ENCODE assay signal across 9 mouse cellular contexts in genomic region chr11:20396204-20396848, GRCm38 (mm10).
DNase-seq lines count a peak whose midpoint lies in the region; ATAC-seq and TF ChIP-seq lines count a peak whose summit lies in the region.
"Had no signal": no experiment of that assay in that cellular context is flagged by ENCODE, and none has a peak within 500 bp of the region (broad histone marks: within the 10 kb centered on the region; RNA-seq: fewer than 3 reads in every experiment).

No protein-coding gene starts in this region.

- peaks cover 1% of the 10 kb centered on the region; the same call in 1 of the 2 replicates for H3K9me3 ChIP-seq in neural tube, embryonic 15.5 days (replicated peaks)
- peaks cover 2% of the 10 kb centered on the region; the same call in 1 of the 2 replicates for H3K9me3 ChIP-seq in lung, embryonic 14.5 days (ENCODE audit: low read depth, low read length)
- H3K9me3 ChIP-seq in hindbrain, embryonic 14.5 days (ENCODE audit: control insufficient read depth, low read length): peaks cover 2% of the 10 kb centered on the region

- no peak overlapping the region for H3K27ac ChIP-seq in neural tube, embryonic 15.5 days (replicated peaks)
- peak overlapping the region; percentile 3 for H3K27ac ChIP-seq in layer of hippocampus, adult 2 months
- H3K27ac ChIP-seq in lung, embryonic 14.5 days (ENCODE audit: low read depth): peak overlapping the region; percentile 86
- H3K27ac ChIP-seq in hindbrain, embryonic 14.5 days: no peak overlapping the region

- no peak overlapping the region for H3K4me2 ChIP-seq in neural tube, embryonic 15.5 days
- 0 out of 2 replicates have a peak overlapping the region, but pooled peaks have one; percentile 27 for H3K4me2 ChIP-seq in lung, embryonic 14.5 days
- H3K4me2 ChIP-seq in hindbrain, embryonic 14.5 days (replicated peaks): no peak overlapping the region

- TF ChIP-seq CTCF in layer of hippocampus, adult 2 months (conservative IDR thresholded peaks at IDR 0.05): no peak
- no peak for TF ChIP-seq CTCF in lung, embryonic 14.5 days (IDR thresholded peaks at IDR 0.05; ENCODE audit: low read depth)

- no peaks in the 10 kb centered on the region for H3K36me3 ChIP-seq in neural tube, embryonic 15.5 days
- no peaks in the 10 kb centered on the region for H3K36me3 ChIP-seq in lung, embryonic 14.5 days (ENCODE audit: insufficient read depth)
- H3K36me3 ChIP-seq in hindbrain, embryonic 14.5 days (replicated peaks; ENCODE audit: control insufficient read depth, insufficient read depth): no peaks in the 10 kb centered on the region

- no peak overlapping the region for H3K4me3 ChIP-seq in neural tube, embryonic 15.5 days (replicated peaks)
- no peak overlapping the region for H3K4me3 ChIP-seq in layer of hippocampus, adult 2 months
- H3K4me3 ChIP-seq in lung, embryonic 14.5 days (ENCODE audit: low read depth, low read length): no peak overlapping the region
- no peak overlapping the region for H3K4me3 ChIP-seq in hindbrain, embryonic 14.5 days (replicated peaks; ENCODE audit: low read length)
- H3K4me3 ChIP-seq: erythroblast, embryonic 14.5 days had no signal

- WGBS in neural tube, embryonic 15.5 days: 64% methylated on average over 11 of the region's 11 CpGs
- 52% methylated on average over 11 of the region's 11 CpGs for WGBS in lung, embryonic 14.5 days
- WGBS in hindbrain, embryonic 14.5 days: 80% methylated on average over 11 of the region's 11 CpGs

- no peak for DNase-seq in neural tube, embryonic 10.5 days (ENCODE audit: extremely low spot score, low spot score)
- DNase-seq in layer of hippocampus, adult 2 months (ENCODE audit: low spot score in 2 of 2): peak in 1 of 2 experiments; percentile 50
- peak; percentile 73 for DNase-seq in lung, embryonic 14.5 days
- no peak for DNase-seq in thymus, postnatal 0 days (ENCODE audit: low spot score)
- DNase-seq in kidney, postnatal 4 days: no peak
- DNase-seq in retina, postnatal 1 day: no peak
- DNase-seq in hindbrain, embryonic 14.5 days (ENCODE audit: low spot score): no peak

- ATAC-seq in neural tube, embryonic 15.5 days (ENCODE audit: low FRiP score): peak; percentile 57; the same call in 1 of the 2 replicates
- ATAC-seq in lung, embryonic 14.5 days (ENCODE audit: insufficient read depth): peak; percentile 91
- no peak for ATAC-seq in hindbrain, embryonic 14.5 days (ENCODE audit: low FRiP score)

- H3K4me1 ChIP-seq in neural tube, embryonic 15.5 days: peaks cover 19% of the 10 kb centered on the region
- no peaks in the 10 kb centered on the region for H3K4me1 ChIP-seq in lung, embryonic 14.5 days (ENCODE audit: insufficient read depth)
- H3K4me1 ChIP-seq in hindbrain, embryonic 14.5 days (replicated peaks; ENCODE audit: control insufficient read depth, insufficient read depth, low read length): no peaks in the 10 kb centered on the region

- no peak overlapping the region for H3K9ac ChIP-seq in neural tube, embryonic 15.5 days (replicated peaks)
- no peak overlapping the region for H3K9ac ChIP-seq in lung, embryonic 14.5 days
- H3K9ac ChIP-seq in hindbrain, embryonic 14.5 days: no peak overlapping the region

- H3K27me3 ChIP-seq in neural tube, embryonic 15.5 days (replicated peaks): no peaks in the 10 kb centered on the region
- no peaks in the 10 kb centered on the region for H3K27me3 ChIP-seq in lung, embryonic 14.5 days (ENCODE audit: insufficient read depth, low read length)
- H3K27me3 ChIP-seq in hindbrain, embryonic 14.5 days (ENCODE audit: control insufficient read depth, insufficient read depth, low read length): no peaks in the 10 kb centered on the region

Comparison
In these comparisons a context has a peak if more than half of its experiments do, and no peak if none do; other contexts are left out.
1. H3K27ac ChIP-seq: peak in layer of hippocampus, adult 2 months (single experiment) and lung, embryonic 14.5 days (single experiment); none in neural tube, embryonic 15.5 days (single experiment) and hindbrain, embryonic 14.5 days (single experiment).